Mouse (Mus musculus) spleen, postnatal 4 days (tissue): ENCODE results near the gene Pacsin3.
"Not testable (repeated sequence)": the region's sequence is repeated elsewhere in the genome, so short reads cannot be mapped to it uniquely, and the experiment has no call there.

Experiments
- DNase-seq, 2 experiments: peaks; one replicate each; pipeline ENCODE4 v3.0.0; 2022; ENCODE audit warnings: low spot score in 2 of 2

Pacsin3 gene

GRCm38 (mm10) chr2:91255661-91256150, at the start of gene Pacsin3:
Pacsin3 (plus strand) TSS chr2:91255954.
- DNase-seq: no peak

- DNase-seq: no peak
Observed at GRCm38 (mm10) chr2:91206254-91206775, 49.4 kb upstream of the Pacsin3 start.

- DNase-seq: no peak
Observed at GRCm38 (mm10) chr2:91213311-91213710, 42.4 kb upstream of the Pacsin3 start.

DNA sequence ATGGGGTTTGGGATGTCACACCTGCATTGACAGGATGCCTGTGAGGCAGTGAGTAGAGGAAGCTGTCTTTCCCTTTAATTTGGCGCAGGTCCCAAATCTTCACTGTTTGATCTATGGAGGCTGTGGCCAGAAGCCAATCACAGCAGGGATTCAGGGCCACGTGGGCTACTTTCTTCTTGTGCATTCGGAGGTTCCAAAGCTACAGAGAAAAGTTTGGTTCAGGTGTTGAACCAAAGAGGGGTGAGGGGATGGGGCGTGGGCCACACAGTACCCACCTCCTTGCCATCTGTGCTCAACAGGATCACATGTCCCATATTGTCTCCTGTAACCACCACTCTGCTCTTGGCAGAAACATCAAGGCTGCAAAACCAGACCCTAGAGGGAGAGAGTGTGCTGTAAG, 38.7 kb upstream of the Pacsin3 start:
- no peak for DNase-seq

- no peak for DNase-seq
Observed at GRCm38 (mm10) chr2:91220501-91220900, 35.3 kb upstream of the Pacsin3 start.

DNA sequence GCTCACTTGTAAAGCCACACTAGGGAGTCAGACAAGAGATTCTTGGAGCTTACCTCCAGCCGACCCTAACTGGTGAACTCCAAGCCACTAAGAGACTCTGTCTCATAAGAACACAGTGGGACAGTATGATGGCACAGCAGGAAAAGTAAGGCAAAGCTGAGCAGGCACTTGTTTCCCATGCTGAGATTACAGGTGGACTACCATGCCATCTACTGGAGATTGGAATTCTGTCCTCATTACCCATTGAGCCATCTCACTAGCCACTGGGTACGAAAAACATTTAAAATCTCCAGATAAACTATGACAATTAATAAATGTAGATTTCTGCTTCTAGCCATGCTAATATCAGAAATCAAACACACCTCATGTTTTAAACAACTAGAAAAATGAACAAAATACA, 32.1 kb upstream of the Pacsin3 start:
- DNase-seq: no peak

GRCm38 (mm10) chr2:91229735-91230134, 26.0 kb upstream of the Pacsin3 start:
- DNase-seq: no peak

- DNase-seq: peak; percentile 93 to 97
Observed at GRCm38 (mm10) chr2:91236601-91237510, 18.9 kb upstream of the Pacsin3 start, which contains the start of gene Ddb2. Ddb2 (minus strand) TSS chr2:91236982.

DNA sequence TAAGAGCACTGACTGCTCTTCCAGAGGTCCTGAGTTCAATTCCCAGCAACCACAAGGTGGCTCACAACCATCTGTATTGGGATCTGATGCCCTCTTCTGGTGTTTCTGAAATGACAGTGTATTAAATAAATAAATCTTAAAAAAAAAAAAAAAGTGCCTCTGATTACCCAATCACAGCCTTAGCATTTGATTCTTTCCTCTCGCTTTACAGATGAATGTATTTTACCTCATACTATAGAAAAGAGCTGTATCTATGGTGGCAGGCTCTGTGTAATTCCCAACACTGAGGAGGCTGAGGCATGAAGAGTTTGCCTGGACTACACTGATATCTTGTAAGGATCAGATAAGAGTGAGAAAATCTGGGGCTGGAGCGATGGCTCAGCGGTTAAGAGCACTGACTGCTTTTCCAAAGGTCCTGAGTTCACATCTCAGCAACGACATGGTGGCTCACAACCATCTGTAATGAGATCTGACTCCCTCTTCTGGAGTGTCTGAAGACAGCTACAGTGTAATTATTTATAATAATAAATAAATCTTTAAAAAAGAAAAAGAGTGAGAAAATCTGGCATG, 18.2 kb upstream of the Pacsin3 start:
- DNase-seq: not testable (repeated sequence)

DNA sequence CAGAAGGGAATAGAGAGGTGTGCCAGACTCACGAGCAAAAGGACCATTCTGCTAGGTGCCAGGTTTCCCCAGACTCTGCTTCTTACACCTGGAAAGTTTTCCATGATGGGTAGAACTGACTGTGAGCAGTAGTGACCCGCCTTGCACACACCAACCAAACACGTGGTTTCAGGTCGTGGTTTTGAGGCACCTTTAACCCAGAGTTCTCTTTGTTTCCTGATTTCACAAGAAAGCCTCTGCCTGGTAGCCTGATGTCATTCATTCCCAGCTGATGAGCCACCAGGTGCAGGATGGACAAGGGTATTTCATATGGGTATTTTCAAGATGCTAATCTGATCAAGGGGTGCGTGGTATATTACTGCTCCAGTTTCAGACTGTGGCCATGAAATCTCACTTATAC, 13.2 kb upstream of the Pacsin3 start:
- no peak for DNase-seq

GRCm38 (mm10) chr2:91243416-91243815, 12.3 kb upstream of the Pacsin3 start:
- no peak for DNase-seq

DNA sequence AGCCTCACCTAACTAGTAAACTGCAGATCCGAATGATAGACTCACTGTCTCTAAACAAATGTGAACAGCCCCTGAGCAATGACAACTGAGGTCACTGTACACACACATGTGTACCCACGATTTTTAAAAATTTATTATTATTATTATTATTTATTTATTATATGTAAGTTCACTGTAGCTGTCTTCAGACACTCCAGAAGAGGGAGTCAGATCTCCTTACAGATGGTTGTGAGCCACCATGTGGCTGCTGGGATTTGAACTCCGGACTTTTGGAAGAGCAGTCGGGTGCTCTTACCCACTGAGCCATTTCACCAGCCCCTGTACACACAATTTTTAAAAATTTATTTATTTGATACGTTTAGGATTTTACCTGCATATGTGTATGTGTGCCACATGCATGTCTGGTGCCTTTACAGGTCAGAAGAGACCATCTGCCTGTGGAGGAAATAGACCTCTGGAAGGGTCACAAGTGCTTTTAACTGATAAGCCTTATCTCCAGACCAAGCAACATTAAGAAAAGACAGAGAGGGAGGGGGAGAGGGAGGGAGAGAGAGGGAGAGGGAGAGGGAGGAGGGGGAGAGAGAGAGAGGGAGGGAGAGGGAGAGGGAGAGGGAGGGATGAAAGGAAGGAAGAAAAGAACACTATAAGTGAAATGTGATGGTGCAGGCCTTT, 11.1 kb upstream of the Pacsin3 start:
- DNase-seq: no peak

DNA sequence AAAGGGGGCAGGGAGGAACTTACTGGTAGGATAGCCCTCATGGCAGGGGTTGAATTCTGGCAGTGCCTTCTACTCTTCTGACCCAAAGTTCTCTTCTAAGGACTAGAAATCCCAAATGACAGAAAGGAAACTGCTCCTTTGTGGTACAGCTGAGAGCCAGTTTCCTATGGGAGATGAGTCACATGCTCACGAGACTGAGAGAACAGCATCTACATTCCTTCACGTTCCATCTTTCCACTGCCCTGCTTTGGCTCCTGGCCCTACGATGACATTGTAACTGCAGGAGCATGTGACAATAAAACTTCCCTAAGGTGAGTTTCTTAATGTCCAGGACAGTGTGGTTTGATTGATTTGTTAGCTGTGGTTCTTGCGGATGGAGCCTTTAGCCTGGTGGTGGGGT, 7.4 kb upstream of the Pacsin3 start:
- DNase-seq: no peak

- no peak for DNase-seq
Observed at GRCm38 (mm10) chr2:91252001-91252400, 3.8 kb upstream of the Pacsin3 start.

DNA sequence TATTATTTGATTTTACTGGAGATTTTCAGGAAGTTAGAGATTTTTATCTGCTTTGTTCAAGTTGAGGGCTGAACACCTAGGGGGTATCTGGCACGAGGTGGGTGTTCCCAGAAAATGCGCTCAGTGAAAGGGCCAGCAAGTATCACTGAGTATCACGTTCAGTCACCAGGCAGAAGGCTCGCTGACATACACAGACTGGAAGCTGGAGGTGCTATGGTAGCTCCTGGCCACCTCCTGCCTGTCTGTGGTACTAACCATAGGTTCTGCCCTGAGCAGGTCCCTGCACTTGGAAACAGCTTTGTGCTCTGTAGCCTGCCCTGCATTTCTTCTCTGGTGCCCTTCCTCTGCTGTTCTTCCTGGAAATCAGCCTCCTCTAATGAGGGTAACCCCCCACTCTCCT, 3.2 kb upstream of the Pacsin3 start:
- no peak for DNase-seq

- no peak for DNase-seq
Observed at GRCm38 (mm10) chr2:91254725-91255380, 901 bp upstream of the Pacsin3 start.

DNA sequence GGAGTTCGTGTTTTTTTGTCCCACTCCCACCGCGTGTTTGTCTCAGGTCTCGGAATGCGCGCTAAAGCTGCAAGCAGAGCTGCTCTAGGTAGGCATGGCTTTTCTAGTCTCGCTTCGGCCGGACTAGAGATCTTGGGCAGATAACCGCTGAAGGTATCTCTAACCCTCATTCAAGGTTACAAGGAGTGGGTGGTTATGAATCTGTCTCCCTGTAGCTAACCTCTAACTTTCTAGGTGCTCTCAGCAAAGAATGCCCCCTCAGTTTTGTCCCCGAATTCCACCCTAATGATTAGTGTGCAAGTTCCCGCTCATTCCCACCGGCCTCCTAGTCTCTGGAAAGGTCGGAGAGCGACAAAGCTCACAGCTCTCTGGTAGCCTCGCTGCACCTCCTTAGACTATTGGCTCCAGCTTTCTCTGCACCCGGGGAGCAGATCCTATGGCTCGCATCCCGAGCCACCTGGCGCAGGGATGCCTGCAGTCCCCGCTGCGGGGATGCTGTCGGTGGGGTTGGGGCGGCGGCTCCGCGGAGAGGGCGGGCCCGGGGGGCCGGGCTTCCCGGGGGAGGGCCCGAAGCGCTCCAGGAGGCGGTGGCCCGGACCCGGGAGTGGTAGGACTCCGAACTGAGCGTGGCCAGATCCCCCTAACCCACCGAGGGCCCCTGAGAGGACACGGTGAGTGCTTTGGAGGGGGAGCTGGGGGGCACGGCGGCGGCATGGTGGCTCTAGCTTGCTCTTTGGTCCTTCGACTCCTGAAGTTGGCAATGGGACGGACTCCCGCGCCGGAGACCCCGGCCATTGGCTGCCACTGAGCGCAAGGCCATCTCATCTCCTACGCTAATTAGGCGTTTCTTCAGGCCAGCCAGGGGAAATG, 737 bp downstream of the Pacsin3 start:
- no peak for DNase-seq

DNA sequence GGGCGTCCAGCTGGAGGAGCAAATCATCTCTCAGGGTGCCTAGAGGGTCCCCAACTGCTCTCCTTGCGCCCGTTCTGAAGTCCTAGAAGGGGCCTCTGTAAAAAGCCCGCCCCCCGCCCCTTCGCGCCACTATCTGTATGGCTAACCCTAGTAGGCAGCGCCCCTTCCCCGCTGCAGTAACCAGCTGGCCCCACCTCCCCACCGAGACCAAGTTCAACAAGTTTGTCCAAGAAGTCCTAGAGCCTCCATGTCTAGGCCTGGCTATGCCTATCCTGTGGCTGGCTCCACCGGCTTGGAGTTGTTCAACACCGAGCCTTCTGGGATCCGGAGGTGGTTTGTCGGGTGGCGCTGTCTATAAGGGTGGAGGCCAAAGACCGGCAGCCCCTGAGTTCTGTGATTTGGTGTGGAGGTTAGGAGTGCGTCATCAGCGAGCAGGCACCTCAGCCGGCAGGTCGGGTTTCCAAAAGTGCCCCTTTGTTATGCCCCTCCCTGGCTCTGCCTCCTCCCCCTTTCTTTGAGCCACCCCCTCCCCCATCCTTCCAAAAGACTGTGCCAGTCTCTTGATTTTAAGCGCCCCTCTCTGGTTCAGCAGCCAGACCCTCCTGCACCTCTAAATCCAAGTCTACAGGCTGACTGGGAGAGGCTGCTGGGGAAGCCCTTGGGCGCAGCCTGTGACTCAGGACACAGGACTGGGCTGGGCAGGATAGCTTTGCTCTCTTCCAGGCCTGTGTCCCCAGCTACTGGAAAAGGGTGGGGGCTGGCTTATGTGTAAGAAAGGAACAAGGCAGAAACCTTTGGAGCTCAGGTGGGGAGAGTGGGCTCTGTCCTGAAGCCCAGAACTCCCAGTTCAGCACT, 1.6 kb downstream of the Pacsin3 start:
- DNase-seq: no peak

GRCm38 (mm10) chr2:91258054-91258453, 2.3 kb downstream of the Pacsin3 start:
- DNase-seq: no peak

DNA sequence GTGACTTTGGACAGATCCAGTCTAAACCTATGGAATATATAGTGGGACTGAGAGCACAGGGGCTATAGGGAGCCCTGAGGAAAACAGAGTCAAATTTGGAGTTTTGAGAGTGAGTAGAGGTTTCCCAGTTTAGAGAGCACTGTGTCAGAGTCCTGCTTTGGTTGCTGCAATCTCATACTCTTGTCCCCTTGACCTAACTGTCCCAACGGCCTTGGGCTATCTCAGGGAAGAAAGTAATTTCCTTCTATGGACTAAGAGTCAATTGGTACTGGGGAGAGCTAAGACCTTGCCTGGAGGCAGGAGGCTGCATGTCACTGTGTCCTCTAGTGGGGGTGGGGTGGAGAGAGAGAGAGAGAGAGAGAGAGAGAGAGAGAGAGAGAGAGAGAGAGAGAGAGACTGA, 3.1 kb downstream of the Pacsin3 start:
- DNase-seq: no peak
